Mouse (Mus musculus) gastrocnemius, postnatal 4 days (tissue): ENCODE data around the gene Rassf3. TPM values are rescaled to one million over a fixed set of nuclear protein-coding genes. Genes with fewer than 3 reads are reported as not detected.

Experiments used
- DNase-seq, 2 experiments: peaks; one replicate each; pipeline ENCODE4 v3.0.0; 2021 to 2022; ENCODE audit warnings: low spot score in 2 of 2, mixed read lengths in 2 of 2
- total RNA-seq, 2 experiments: library from RNA; stranded (reverse); gene quantifications; 2 replicates each; pipeline ENCODE4 v1.2.3; 2021

Gene Rassf3
- total RNA-seq, 2 experiments from 2014 or later = 70.0 to 78.2 TPM

- DNase-seq = no peak
Observed at GRCm38 (mm10) chr10:121409717-121410116, 66.4 kb downstream of the Rassf3 start.

- DNase-seq = no peak
Observed at GRCm38 (mm10) chr10:121403946-121404345, 72.2 kb downstream of the Rassf3 start.

- DNase-seq = no peak
Observed at GRCm38 (mm10) chr10:121403104-121403503, 73.0 kb downstream of the Rassf3 start.

- no peak for DNase-seq
Observed at GRCm38 (mm10) chr10:121401005-121401404, 75.1 kb downstream of the Rassf3 start.

GRCm38 (mm10) chr10:121398599-121398998 is 77.5 kb downstream of the Rassf3 start:
- no peak for DNase-seq

GRCm38 (mm10) chr10:121395542-121396176 is 80.5 kb downstream of the Rassf3 start:
- DNase-seq = peak in 1 of 2 experiments; percentile 27

GRCm38 (mm10) chr10:121394789-121395325 is 81.3 kb downstream of the Rassf3 start:
- DNase-seq = no peak

GRCm38 (mm10) chr10:121394270-121394669 is 81.9 kb downstream of the Rassf3 start:
- no peak for DNase-seq

GRCm38 (mm10) chr10:121391901-121392300 is 84.2 kb downstream of the Rassf3 start:
- no peak for DNase-seq

GRCm38 (mm10) chr10:121390602-121391001 is 85.5 kb downstream of the Rassf3 start:
- no peak for DNase-seq

GRCm38 (mm10) chr10:121386347-121386746 is 89.8 kb downstream of the Rassf3 start:
- DNase-seq = no peak

- DNase-seq = no peak
Observed at GRCm38 (mm10) chr10:121385695-121386094, 90.5 kb downstream of the Rassf3 start.

GRCm38 (mm10) chr10:121384710-121385109 is 91.4 kb downstream of the Rassf3 start:
- DNase-seq = no peak

- DNase-seq = no peak
Observed at GRCm38 (mm10) chr10:121381280-121381679, 94.9 kb downstream of the Rassf3 start.

- DNase-seq = no peak
Observed at GRCm38 (mm10) chr10:121379387-121379786, 96.8 kb downstream of the Rassf3 start.

- no peak for DNase-seq
Observed at GRCm38 (mm10) chr10:121376530-121377271, 99.4 kb downstream of the Rassf3 start.

GRCm38 (mm10) chr10:121375649-121376493 is 100.3 kb downstream of the Rassf3 start:
- no peak for DNase-seq

- DNase-seq = no peak
Observed at GRCm38 (mm10) chr10:121374693-121375620, 101.2 kb downstream of the Rassf3 start.

- DNase-seq = no peak
Observed at GRCm38 (mm10) chr10:121374013-121374412, 102.1 kb downstream of the Rassf3 start.

- DNase-seq = no peak
Observed at GRCm38 (mm10) chr10:121370777-121371176, 105.4 kb downstream of the Rassf3 start.
